Mouse (Mus musculus) midbrain, embryonic 13.5 days (tissue): Measurements from ENCODE around the gene Cdyl. TPM values are rescaled to one million over a fixed set of nuclear protein-coding genes. Genes with fewer than 3 reads are reported as not detected.

ENCODE experiments used
- ATAC-seq: fragments of 200-750 bp; cut with Nextera tagmentation; 2 replicates; pipeline ENCODE4 v1.8.0; 2017; ENCODE audit warnings: mild to moderate bottlenecking, moderate TSS enrichment, moderate library complexity
- H3K27ac ChIP-seq: fragments of 300-500 bp; sonication (generic); 2 replicates; pipeline ENCODE4 v1.5.1; 2015; ENCODE audit warnings: inconsistent platforms, mild to moderate bottlenecking, moderate library complexity
- H3K27me3 ChIP-seq: fragments of 300-500 bp; sonication (generic); 2 replicates; pipeline ENCODE4 v1.6.1; 2015; ENCODE audit warnings: mild to moderate bottlenecking, inconsistent platforms
- H3K36me3 ChIP-seq: fragments of 300-500 bp; sonication (generic); 2 replicates; pipeline ENCODE4 v1.6.1; 2015; ENCODE audit warnings: mild to moderate bottlenecking, inconsistent platforms
- H3K4me1 ChIP-seq: fragments of 300-500 bp; sonication (generic); replicated peaks from 2 replicates; pipeline ENCODE4 v1.6.1; 2015; ENCODE audit warnings: inconsistent platforms
- H3K4me2 ChIP-seq: fragments of 300-500 bp; sonication (generic); replicated peaks from 2 replicates; pipeline ENCODE4 v1.6.1; 2015; ENCODE audit warnings: moderate library complexity, mild to moderate bottlenecking, inconsistent platforms
- H3K4me3 ChIP-seq: fragments of 300-500 bp; sonication (generic); replicated peaks from 2 replicates; pipeline ENCODE4 v1.5.1; 2015; ENCODE audit warnings: mild to moderate bottlenecking, inconsistent platforms
- H3K9ac ChIP-seq: fragments of 300-500 bp; sonication (generic); replicated peaks from 2 replicates; pipeline ENCODE4 v1.6.1; 2015; ENCODE audit warnings: mild to moderate bottlenecking, inconsistent platforms
- H3K9me3 ChIP-seq: fragments of 300-500 bp; sonication (generic); 2 replicates; pipeline ENCODE4 v1.6.1; 2016; ENCODE audit warnings: mild to moderate bottlenecking, inconsistent platforms
- WGBS: fragments of 180-500 bp; shearing (Covaris S2); methylation state at CpG from one replicate; pipeline ENCODE4 v1.1.7; 2015; 5-methylcytosine and 5-hydroxymethylcytosine counted together
- polyA plus RNA-seq: library from polyadenylated mRNA; unstranded; fragments of >200 nt; fragmentation: Nextera tagmentation; extraction: Ambion mirVana; gene quantifications from 2 replicates; pipeline ENCODE4 v1.2.1, GENCODE M21; 2015

Gene Cdyl
- polyA plus RNA-seq, 1 experiment from 2014 or later = 5.3 TPM

DNA sequence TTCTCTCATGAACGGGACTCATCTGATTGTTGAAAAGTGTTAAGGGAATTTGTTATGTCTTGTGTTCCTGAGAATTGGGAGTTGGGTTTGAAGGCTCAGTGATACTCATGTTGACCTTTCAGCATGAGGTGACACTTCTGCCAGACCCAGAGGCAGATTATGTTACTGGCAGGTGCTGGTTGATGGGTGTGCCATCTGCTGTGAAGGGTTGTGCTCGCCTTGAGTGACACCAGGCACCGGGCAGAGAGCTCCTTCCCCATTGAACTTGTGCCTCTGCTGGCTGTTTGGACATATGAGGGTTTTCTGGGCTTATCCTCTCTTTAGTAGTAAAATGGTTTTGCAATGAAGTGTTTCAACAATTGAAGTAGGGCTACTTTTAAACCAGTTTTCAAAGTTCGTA is 135.1 kb downstream of the Cdyl start:
- H3K4me1 ChIP-seq = peaks cover 8% of the 10 kb centered on the region
- H3K36me3 ChIP-seq = no peaks in the 10 kb centered on the region
- 89% methylated on average over 4 of the region's 4 CpGs for WGBS
- H3K9ac ChIP-seq = no peak overlapping the region
- H3K27ac ChIP-seq = no peak overlapping the region
- H3K4me2 ChIP-seq = no peak overlapping the region
- no peaks in the 10 kb centered on the region for H3K27me3 ChIP-seq
- H3K9me3 ChIP-seq = no peaks in the 10 kb centered on the region
- ATAC-seq = no peak
- H3K4me3 ChIP-seq = no peak overlapping the region

DNA sequence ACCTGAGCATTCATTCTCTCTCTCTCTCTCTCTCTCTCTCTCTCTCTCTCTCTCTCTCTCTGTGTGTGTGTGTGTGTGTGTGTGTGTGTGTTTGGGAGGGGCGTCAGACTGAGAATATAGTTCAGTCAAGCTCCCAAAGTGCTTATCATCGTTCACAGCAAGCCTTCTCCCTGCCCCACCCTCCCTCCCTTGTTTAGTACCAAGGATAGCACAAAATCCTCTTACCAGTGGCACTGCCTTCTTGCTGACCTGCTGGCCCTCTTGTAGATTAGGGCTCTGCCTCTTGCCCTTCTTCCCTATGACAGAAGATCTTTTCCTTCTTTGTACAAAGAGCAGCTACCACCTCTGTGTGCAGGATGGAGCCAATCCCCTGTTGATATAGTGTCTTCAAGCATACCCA is 136.3 kb downstream of the Cdyl start:
- 50% methylated on average over 1 of the region's 2 CpGs for WGBS
- Histone ChIP-seq H3K27me3 (no peaks in the 10 kb centered on the region), H3K4me1 (no peaks in the 10 kb centered on the region), H3K36me3 (no peaks in the 10 kb centered on the region), H3K27ac (no peak overlapping the region), H3K4me3 (no peak overlapping the region), H3K4me2 (no peak overlapping the region), H3K9ac (no peak overlapping the region), H3K9me3 (no peaks in the 10 kb centered on the region)
- ATAC-seq = no peak

DNA sequence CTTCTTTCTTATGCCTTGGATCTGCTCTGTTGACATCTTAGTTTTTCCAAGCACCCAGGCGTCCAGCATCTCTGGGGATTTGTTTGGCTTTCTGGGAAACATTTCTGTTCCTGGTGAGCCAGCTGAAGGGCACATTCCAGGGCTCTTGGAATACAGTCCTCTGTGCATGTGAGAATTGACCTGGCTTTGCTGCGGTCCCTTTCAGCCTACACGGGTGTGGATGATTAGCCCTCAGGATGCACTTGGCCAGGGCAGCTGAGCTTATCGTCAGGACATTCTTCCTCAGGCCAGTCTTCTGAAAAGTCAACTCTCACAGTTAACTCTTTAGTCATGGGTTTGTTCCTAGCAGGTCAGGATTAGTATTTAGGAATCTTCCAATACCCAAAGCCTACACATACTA is 136.7 kb downstream of the Cdyl start:
- Histone ChIP-seq H3K4me3 (no peak overlapping the region), H3K36me3 (no peaks in the 10 kb centered on the region), H3K4me1 (no peaks in the 10 kb centered on the region), H3K9me3 (no peaks in the 10 kb centered on the region), H3K4me2 (no peak overlapping the region), H3K9ac (no peak overlapping the region), H3K27me3 (no peaks in the 10 kb centered on the region), H3K27ac (no peak overlapping the region)
- ATAC-seq = no peak
- WGBS = 61% methylated on average over 4 of the region's 4 CpGs

DNA sequence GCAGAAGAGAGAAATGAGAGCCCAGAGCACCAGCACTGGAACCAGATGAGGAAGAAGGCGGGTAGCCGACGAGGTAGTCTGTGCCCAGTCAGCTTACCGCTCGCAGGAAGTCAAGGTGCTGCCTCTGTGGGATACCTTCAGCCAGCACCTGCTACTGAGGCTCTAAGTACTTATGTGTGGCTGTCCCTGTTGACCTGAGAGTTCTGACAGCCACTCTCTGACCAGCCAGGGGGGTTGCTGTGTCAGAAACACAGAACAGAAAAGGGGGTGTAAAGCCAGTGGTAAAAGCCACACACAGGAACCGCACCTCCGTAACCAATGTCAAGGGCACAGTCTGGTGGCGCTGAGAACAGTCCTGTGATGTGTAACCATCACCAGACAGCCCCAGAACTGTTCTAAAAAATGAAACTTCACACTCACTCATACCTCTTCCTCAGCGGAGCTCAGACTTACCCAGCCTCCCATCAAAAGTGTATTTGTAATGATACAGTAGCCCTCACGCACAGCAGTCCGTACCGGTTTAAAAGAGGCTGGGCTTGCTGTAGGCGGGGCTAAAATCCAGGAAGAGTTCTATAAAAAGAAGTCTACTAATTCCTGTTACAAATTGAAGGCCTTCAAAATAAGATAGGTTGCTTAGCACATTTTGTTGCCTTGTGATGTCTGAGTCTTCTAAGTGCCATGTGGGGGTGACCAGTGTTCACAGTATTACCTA is 138.3 kb downstream of the Cdyl start:
- Histone ChIP-seq H3K9me3 (no peaks in the 10 kb centered on the region; the same call in 1 of the 2 replicates), H3K4me2 (no peak overlapping the region), H3K9ac (no peak overlapping the region), H3K36me3 (no peaks in the 10 kb centered on the region), H3K27me3 (no peaks in the 10 kb centered on the region), H3K4me3 (no peak overlapping the region), H3K27ac (no peak overlapping the region), H3K4me1 (no peaks in the 10 kb centered on the region)
- no peak for ATAC-seq
- 91% methylated on average over 13 of the region's 13 CpGs for WGBS

DNA sequence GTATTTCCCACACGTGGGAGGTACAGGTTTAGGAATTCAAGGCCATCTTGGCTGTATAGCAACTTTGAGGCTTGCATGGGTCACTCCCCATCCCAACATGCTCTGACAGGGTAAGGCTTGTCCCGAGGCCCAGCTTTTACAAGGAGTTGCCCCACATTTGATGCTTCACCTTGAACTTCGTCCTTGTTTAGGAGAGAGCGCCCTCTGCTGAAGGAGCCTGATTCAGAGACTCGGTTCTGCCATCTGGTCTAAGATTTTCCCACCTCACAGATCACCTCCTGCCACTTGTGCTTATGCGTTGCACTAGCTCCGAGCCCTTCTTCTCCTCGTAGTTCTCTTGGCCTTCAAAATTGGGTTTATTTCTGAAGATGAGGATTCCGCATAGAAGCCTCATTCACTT is 139.0 kb downstream of the Cdyl start:
- Histone ChIP-seq H3K4me2 (no peak overlapping the region), H3K9ac (no peak overlapping the region), H3K4me3 (no peak overlapping the region), H3K27ac (no peak overlapping the region), H3K9me3 (no peaks in the 10 kb centered on the region; the same call in 1 of the 2 replicates), H3K27me3 (no peaks in the 10 kb centered on the region), H3K4me1 (no peaks in the 10 kb centered on the region), H3K36me3 (no peaks in the 10 kb centered on the region)
- no peak for ATAC-seq
- WGBS = 80% methylated on average over 9 of the region's 9 CpGs

DNA sequence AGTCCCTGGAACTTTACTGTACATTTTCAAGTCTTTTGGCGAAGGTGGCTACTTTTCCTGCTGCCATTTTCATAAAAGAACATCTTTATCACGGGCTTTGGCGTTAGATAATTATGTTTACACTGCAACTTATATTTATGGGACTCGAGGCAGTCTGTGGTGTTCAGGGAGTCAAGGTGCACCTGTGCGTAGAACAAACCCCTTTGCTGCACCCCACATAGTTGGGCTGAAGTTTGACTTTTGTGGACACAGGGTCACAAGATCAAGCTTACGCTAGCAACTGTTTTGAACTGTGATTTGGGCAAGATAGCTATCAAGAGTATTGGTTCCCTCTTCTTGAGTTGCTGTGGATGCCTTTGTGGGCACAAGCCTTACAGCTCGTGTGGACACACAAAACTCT is 140.6 kb downstream of the Cdyl start:
- WGBS = 90% methylated on average over 7 of the region's 7 CpGs
- Histone ChIP-seq H3K9ac (no peak overlapping the region), H3K9me3 (no peaks in the 10 kb centered on the region; the same call in 1 of the 2 replicates), H3K4me1 (no peaks in the 10 kb centered on the region), H3K27ac (no peak overlapping the region), H3K4me2 (no peak overlapping the region), H3K36me3 (no peaks in the 10 kb centered on the region), H3K4me3 (no peak overlapping the region), H3K27me3 (no peaks in the 10 kb centered on the region)
- no peak for ATAC-seq

DNA sequence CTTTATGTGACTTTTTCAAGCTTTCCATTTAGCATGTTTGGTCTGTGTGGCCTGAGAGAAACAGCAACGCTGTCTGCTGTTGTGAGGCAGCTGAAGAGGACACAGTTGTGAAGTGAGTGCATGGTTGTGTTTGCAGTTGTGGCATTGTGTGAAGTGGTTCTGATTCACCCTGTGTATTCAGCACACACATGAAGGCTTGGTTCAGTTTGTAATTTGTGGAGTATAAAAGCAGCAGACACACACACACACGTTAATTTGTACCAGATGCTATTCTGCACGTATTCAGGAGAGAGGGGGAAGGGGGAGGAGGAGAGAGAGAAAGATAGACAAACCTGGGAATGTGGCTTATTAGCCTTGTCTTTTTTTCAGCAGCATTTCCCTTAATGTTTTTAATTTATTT is 146.1 kb downstream of the Cdyl start:
- 66% methylated on average over 3 of the region's 3 CpGs for WGBS
- Histone ChIP-seq H3K27ac (no peak overlapping the region), H3K4me3 (no peak overlapping the region), H3K27me3 (no peaks in the 10 kb centered on the region), H3K4me1 (peaks cover 6% of the 10 kb centered on the region; the same call in 1 of the 2 replicates), H3K9ac (no peak overlapping the region), H3K36me3 (no peaks in the 10 kb centered on the region), H3K9me3 (no peaks in the 10 kb centered on the region; the same call in 1 of the 2 replicates), H3K4me2 (no peak overlapping the region)
- ATAC-seq = no peak

DNA sequence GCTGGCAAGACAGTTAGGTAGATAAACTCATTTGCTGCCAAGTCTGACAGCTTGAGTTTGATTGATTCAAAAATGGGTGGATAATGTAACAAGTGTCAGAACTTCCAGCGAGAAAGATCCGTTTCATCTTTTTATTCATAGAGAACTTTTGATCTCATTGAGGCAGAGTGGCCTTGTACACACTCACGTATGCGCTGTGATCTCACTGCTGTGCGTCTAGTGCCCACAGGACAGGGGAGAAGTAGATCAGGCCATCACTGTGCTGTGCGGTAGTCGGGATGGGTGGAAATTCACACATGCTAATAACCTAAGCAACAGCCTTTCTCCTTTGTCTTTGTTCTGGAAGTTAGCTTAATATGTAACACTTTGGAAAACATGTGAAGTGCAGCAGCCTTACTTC is 146.5 kb downstream of the Cdyl start:
- no peak for ATAC-seq
- no peaks in the 10 kb centered on the region for H3K36me3 ChIP-seq
- no peak overlapping the region for H3K4me3 ChIP-seq
- peaks cover 6% of the 10 kb centered on the region; the same call in 1 of the 2 replicates for H3K4me1 ChIP-seq
- no peak overlapping the region for H3K4me2 ChIP-seq
- H3K27me3 ChIP-seq = no peaks in the 10 kb centered on the region
- no peak overlapping the region for H3K9ac ChIP-seq
- H3K9me3 ChIP-seq = no peaks in the 10 kb centered on the region; the same call in 1 of the 2 replicates
- 84% methylated on average over 7 of the region's 7 CpGs for WGBS
- H3K27ac ChIP-seq = no peak overlapping the region

DNA sequence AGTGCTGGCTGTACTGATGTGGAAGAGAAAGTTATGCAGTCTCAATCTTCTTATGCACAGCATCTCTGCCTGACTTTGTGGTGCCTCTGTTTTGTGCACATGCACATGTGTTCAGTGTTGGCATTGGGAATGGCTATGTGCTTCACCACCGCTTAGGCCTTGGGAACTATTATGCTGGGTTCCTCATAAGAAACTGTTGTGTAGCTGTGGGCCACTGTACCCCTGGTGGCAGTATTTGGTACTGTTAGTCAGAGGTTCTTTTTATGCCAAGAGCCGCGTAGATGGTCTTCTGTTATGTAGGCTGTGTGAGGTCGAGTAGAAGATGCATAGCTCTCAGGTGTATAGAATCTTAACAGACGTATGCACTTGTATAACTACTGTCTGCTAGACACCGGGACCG is 147.4 kb downstream of the Cdyl start:
- H3K4me2 ChIP-seq = no peak overlapping the region
- H3K4me1 ChIP-seq = peaks cover 15% of the 10 kb centered on the region
- H3K9ac ChIP-seq = no peak overlapping the region
- no peak for ATAC-seq
- no peaks in the 10 kb centered on the region; the same call in 1 of the 2 replicates for H3K9me3 ChIP-seq
- no peak overlapping the region for H3K27ac ChIP-seq
- WGBS = 96% methylated on average over 7 of the region's 7 CpGs
- no peak overlapping the region for H3K4me3 ChIP-seq
- H3K36me3 ChIP-seq = no peaks in the 10 kb centered on the region
- H3K27me3 ChIP-seq = no peaks in the 10 kb centered on the region

DNA sequence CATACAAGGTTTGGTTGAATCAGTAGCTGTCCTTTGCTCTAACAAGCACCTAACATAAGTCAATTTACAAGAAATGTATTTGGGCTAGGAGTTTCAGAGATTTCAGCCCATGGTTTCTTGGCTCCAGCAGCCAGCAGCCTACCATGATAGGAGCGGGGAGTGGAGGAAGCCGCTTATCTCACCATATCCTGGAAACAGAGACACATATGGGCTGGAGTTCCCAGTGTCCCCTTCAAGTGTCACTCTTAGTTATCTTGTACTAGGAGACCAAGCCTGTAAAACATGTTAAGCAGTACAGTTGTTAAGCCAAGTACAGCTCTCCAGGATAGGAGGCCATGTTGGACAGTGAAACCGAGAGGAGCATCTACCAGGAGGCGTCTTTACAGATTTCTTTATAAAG is 147.9 kb downstream of the Cdyl start:
- Histone ChIP-seq H3K27me3 (no peaks in the 10 kb centered on the region), H3K27ac (no peak overlapping the region), H3K4me3 (no peak overlapping the region), H3K4me1 (peaks cover 20% of the 10 kb centered on the region), H3K4me2 (no peak overlapping the region), H3K36me3 (no peaks in the 10 kb centered on the region), H3K9me3 (no peaks in the 10 kb centered on the region), H3K9ac (no peak overlapping the region)
- no peak for ATAC-seq
- 98% methylated on average over 4 of the region's 4 CpGs for WGBS

DNA sequence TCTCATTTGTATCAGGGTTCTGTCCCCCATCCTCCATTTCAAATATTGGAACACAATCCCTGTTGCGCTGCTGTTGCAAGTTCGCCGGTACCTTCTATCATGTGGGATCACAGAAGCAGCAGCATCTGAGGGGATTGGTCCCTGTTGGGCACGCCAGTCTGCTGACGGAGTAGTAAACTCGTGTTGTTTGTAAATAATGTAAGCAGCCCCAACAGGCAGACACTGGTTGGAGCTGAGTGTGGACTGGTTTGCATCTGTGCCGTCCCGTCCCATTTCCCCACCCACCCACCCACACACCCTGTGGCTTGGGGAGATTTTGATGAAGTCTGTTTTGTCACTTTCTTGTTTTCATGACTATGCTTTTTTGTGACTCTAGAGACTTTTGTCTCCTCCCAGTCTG is 148.3 kb downstream of the Cdyl start:
- WGBS = 93% methylated on average over 8 of the region's 8 CpGs
- Histone ChIP-seq H3K36me3 (no peaks in the 10 kb centered on the region), H3K4me3 (no peak overlapping the region), H3K9ac (no peak overlapping the region), H3K27ac (no peak overlapping the region), H3K27me3 (no peaks in the 10 kb centered on the region), H3K4me2 (no peak overlapping the region), H3K9me3 (no peaks in the 10 kb centered on the region), H3K4me1 (peaks cover 21% of the 10 kb centered on the region)
- no peak for ATAC-seq

DNA sequence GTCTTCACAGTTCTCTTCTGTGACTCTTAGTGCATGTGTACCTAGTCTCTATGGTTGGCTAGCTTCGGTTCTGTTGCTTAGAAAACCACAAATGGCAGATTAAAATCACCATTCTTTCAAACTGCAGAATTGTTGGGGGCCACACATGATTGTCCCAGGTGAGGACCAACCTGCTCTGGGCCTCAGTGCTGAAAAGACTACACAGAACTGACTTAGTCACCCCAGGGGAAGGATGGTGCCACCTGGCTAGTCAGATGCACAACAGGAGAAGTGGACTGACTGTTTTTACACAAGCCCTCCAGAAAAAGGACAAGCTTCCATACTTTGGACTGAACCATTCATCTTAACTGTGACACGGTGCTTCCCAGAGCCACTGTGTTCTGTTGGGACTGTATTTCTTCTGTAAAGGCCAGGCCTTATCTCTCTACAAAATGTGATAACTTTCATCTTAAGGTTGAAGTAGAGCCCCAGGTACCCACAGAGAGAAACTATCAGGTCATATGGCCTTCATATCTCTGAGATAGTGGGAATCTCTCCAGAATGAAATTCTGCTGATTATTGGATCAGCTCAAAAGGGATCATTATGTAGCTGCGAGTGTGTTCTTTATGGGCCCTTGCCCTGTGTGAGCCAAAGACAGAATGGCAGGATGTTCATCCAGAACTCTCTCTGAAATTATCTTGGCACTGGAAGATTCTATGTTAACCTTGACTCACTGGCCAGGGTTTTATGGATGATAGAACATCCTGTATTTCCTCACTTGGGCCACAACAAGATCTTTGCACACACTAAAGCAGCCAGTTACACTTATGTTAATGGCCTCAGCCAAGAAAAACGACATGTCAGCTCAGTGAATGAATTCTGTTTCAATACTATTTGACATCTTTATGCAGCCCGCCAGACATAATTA is 149.9 kb downstream of the Cdyl start:
- ATAC-seq = no peak
- no peak overlapping the region for H3K9ac ChIP-seq
- no peak overlapping the region for H3K4me2 ChIP-seq
- H3K27me3 ChIP-seq = no peaks in the 10 kb centered on the region
- peaks cover 21% of the 10 kb centered on the region for H3K4me1 ChIP-seq
- no peaks in the 10 kb centered on the region for H3K36me3 ChIP-seq
- H3K9me3 ChIP-seq = no peaks in the 10 kb centered on the region
- H3K27ac ChIP-seq = no peak overlapping the region
- WGBS = 68% methylated on average over 5 of the region's 5 CpGs
- no peak overlapping the region for H3K4me3 ChIP-seq
